Mouse (Mus musculus): ENCODE data around the gene Adamts12.

GRCm38 (mm10) chr15:11280689-11281264 lies 216.2 kb downstream of the Adamts12 start:
- TF ChIP-seq CTCF (conservative IDR thresholded peaks at IDR 0.05 in 1 of 2, IDR thresholded peaks at IDR 0.05 in 1 of 2; ENCODE audit: low read depth in 2 of 2, low read length in 2 of 2) (no peak), POLR2A (IDR thresholded peaks at IDR 0.05; ENCODE audit: low read depth, low read length) (no peak), UBTF (IDR thresholded peaks at IDR 0.05; ENCODE audit: low read depth, low read length) (no peak), MAX (IDR thresholded peaks at IDR 0.05; ENCODE audit: low read length) (no peak), CHD2 (IDR thresholded peaks at IDR 0.05; ENCODE audit: low read length) (no peak), ZKSCAN1 (IDR thresholded peaks at IDR 0.05; ENCODE audit: borderline replicate concordance, low read depth, low read length) (no peak), TBP (conservative IDR thresholded peaks at IDR 0.05; ENCODE audit: low read depth, low read length) (no peak), IRF4 (IDR thresholded peaks at IDR 0.05; ENCODE audit: low read depth, low read length) (no peak), SMC3 (IDR thresholded peaks at IDR 0.05; ENCODE audit: low read depth, low read length) (no peak), MYC (IDR thresholded peaks at IDR 0.05; ENCODE audit: low read depth, low read length) (no peak)
